Comparison of ENCODE assay signal across 12 mouse cellular contexts in the genomic region with DNA sequence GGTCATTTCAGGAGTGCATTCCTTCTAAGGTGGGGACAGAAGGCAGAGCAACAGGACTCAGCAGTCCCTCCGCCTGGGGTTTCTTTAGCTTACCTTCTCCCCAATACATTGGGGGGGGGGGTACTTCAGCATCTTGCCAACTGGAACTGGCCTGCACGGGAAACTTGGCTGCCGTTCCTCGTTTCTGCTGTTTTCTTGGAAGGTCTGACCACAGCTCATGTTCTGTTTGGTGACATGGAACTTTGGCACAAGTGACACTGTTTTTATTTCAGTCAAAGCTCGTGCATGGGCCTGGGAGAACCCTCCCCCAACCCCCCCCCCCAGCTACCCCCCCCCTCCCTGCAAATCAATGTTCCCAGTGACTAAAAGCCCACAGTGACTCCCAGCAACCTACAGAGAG. TPM values are rescaled to one million over a fixed set of nuclear protein-coding genes. Genes with fewer than 3 reads are reported as not detected.
DNase-seq lines count a peak whose midpoint lies in the region; ATAC-seq and TF ChIP-seq lines count a peak whose summit lies in the region.
"Had no signal": no experiment of that assay in that cellular context is flagged by ENCODE, and none has a peak within 500 bp of the region (broad histone marks: within the 10 kb centered on the region; RNA-seq: fewer than 3 reads in every experiment).

No protein-coding gene starts in this region.

- H3K4me3 ChIP-seq in kidney, adult 2 months (ENCODE audit: insufficient read depth, low read depth, low read length) = no peak overlapping the region
- no peak overlapping the region for H3K4me3 ChIP-seq in kidney, embryonic 14.5 days (ENCODE audit: low read length)
- H3K4me3 ChIP-seq in lung, embryonic 15.5 days = no peak overlapping the region
- no peak overlapping the region for H3K4me3 ChIP-seq in forebrain, embryonic 10.5 days

- TF ChIP-seq POLR2A in kidney, adult 2 months (IDR thresholded peaks at IDR 0.05; ENCODE audit: low read depth, low read length) = no peak

- H3K4me2 ChIP-seq in kidney, embryonic 14.5 days (replicated peaks; ENCODE audit: low read depth, low read length) = no peak overlapping the region
- no peak overlapping the region for H3K4me2 ChIP-seq in lung, embryonic 15.5 days

- peak; percentile 73 to 89 for DNase-seq in cerebellum, postnatal 14 days
- DNase-seq in kidney, adult 2 months = peak; percentile 36
- DNase-seq in fibroblast of lung, adult 2 months (ENCODE audit: low read depth) = peak; percentile 49
- no peak for DNase-seq in forebrain, embryonic 10.5 days (ENCODE audit: extremely low spot score, low spot score)
- no peak for DNase-seq in layer of hippocampus, adult 8-10 months (ENCODE audit: low spot score in 2 of 2)
- DNase-seq: thymus, adult 2 months had no signal

- no peak overlapping the region for H3K27ac ChIP-seq in kidney, adult 2 months (ENCODE audit: insufficient read depth, low read depth, low read length)
- H3K27ac ChIP-seq in kidney, embryonic 14.5 days (ENCODE audit: low read depth, low read length) = no peak overlapping the region
- peak overlapping the region; percentile 67 for H3K27ac ChIP-seq in lung, embryonic 15.5 days
- H3K27ac ChIP-seq in forebrain, embryonic 10.5 days = no peak overlapping the region
- H3K27ac ChIP-seq: kidney, postnatal 0 days had no signal

- 29% methylated on average over 5 of the region's 5 CpGs for WGBS in kidney, adult 2 months
- 39% methylated on average over 5 of the region's 5 CpGs for WGBS in kidney, embryonic 14.5 days
- WGBS in lung, embryonic 15.5 days = 9% methylated on average over 5 of the region's 5 CpGs
- WGBS in forebrain, embryonic 10.5 days = 63% methylated on average over 5 of the region's 5 CpGs

- ATAC-seq in cerebellum, adult (ENCODE audit: insufficient number of reproducible peaks, low FRiP score, low TSS enrichment) = no peak
- ATAC-seq in kidney, embryonic 14.5 days (ENCODE audit: low FRiP score, low TSS enrichment) = no peak
- peak; percentile 66; the same call in 1 of the 2 replicates for ATAC-seq in lung, embryonic 15.5 days (ENCODE audit: borderline replicate concordance, extremely low read depth, low FRiP score, low TSS enrichment)
- ATAC-seq: forebrain, embryonic 14.5 days had no signal

- no peaks in the 10 kb centered on the region for H3K27me3 ChIP-seq in kidney, adult 2 months (replicated peaks; ENCODE audit: control insufficient read depth, insufficient read depth, low read length)
- H3K27me3 ChIP-seq in kidney, embryonic 14.5 days (ENCODE audit: control insufficient read depth, insufficient read depth, low read length) = no peaks in the 10 kb centered on the region
- H3K27me3 ChIP-seq in lung, embryonic 15.5 days = no peaks in the 10 kb centered on the region
- H3K27me3 ChIP-seq in forebrain, embryonic 10.5 days (ENCODE audit: poor library complexity, severe bottlenecking) = no peaks in the 10 kb centered on the region

- no peak overlapping the region for H3K9ac ChIP-seq in kidney, embryonic 14.5 days (ENCODE audit: low read depth, low read length)
- H3K9ac ChIP-seq in lung, embryonic 15.5 days = no peak overlapping the region

- no peaks in the 10 kb centered on the region for H3K9me3 ChIP-seq in kidney, embryonic 14.5 days (ENCODE audit: control insufficient read depth, low read length)
- no peaks in the 10 kb centered on the region for H3K9me3 ChIP-seq in lung, embryonic 15.5 days
- H3K9me3 ChIP-seq in forebrain, embryonic 10.5 days = no peaks in the 10 kb centered on the region

- H3K4me1 ChIP-seq in kidney, adult 2 months (ENCODE audit: control insufficient read depth, insufficient read depth, low read length) = no peaks in the 10 kb centered on the region
- no peaks in the 10 kb centered on the region; the same call in 1 of the 2 replicates for H3K4me1 ChIP-seq in kidney, embryonic 14.5 days (ENCODE audit: control insufficient read depth, insufficient read depth, low read length)
- H3K4me1 ChIP-seq in lung, embryonic 15.5 days = peaks cover 36% of the 10 kb centered on the region
- H3K4me1 ChIP-seq in forebrain, embryonic 10.5 days = peaks cover 19% of the 10 kb centered on the region

- no peak for TF ChIP-seq CTCF in kidney, adult 2 months (conservative IDR thresholded peaks at IDR 0.05; ENCODE audit: insufficient read depth, insufficient read length, low read depth, low read length)

- H3K36me3 ChIP-seq in kidney, adult 2 months (ENCODE audit: control insufficient read depth, insufficient read depth, low read length) = no peaks in the 10 kb centered on the region
- no peaks in the 10 kb centered on the region for H3K36me3 ChIP-seq in kidney, embryonic 14.5 days (ENCODE audit: control insufficient read depth, insufficient read depth, low read length)
- H3K36me3 ChIP-seq in lung, embryonic 15.5 days = no peaks in the 10 kb centered on the region
- no peaks in the 10 kb centered on the region for H3K36me3 ChIP-seq in forebrain, embryonic 10.5 days (replicated peaks)
- H3K36me3 ChIP-seq: G1E had no signal

RNA-seq across cellular contexts. Expression of a gene that starts 58.0 kb away (rescaled TPM):
- 38.8 and 42.7 TPM in 2 replicates for polyA plus RNA-seq in kidney, adult 2 months (2012; rRNA removed)
- 33.3 and 45.3 TPM in 2 replicates for polyA plus RNA-seq in kidney, embryonic 14.5 days (2014; fragmentation: Nextera tagmentation; extraction: Ambion mirVana)
- polyA plus RNA-seq in lung, embryonic 15.5 days (2015; fragmentation: Nextera tagmentation; extraction: Ambion mirVana) = 33.2 and 33.8 TPM in 2 replicates
- polyA plus RNA-seq in forebrain, embryonic 10.5 days (2016; fragmentation: Nextera tagmentation; extraction: Ambion mirVana) = 74.9 and 77.6 TPM in 2 replicates
- 10 to 100 TPM; 42.9 to 44.6 (median 43.4) TPM for total RNA-seq in layer of hippocampus, adult 8-10 months (2022)

Comparison
In these comparisons a context has a peak if more than half of its experiments do, and no peak if none do; other contexts are left out.
1. DNase-seq: peak in cerebellum, postnatal 14 days (2 of 2), kidney, adult 2 months (single experiment) and fibroblast of lung, adult 2 months (single experiment); none in forebrain, embryonic 10.5 days (single experiment) and layer of hippocampus, adult 8-10 months (0 of 2).